Mouse (Mus musculus) MEL (cell line): Measurements from ENCODE around the gene Sox6.

Experiments
- CTCF ChIP-seq, 3 experiments: IDR thresholded peaks in 2 of 3; conservative IDR thresholded peaks in 1 of 3; 2 replicates each; pipeline ENCODE4 v1.5.1; 2011 to 2012; ENCODE audit warnings: low read length in 3 of 3, low read depth in 2 of 3, mild to moderate bottlenecking in 2 of 3, improper control_type of control experiment in 1 of 3, inconsistent platforms in 1 of 3, mixed read lengths in 1 of 3, moderate library complexity in 1 of 3; ENCODE audit not compliant: control insufficient read depth in 1 of 3, insufficient read depth in 1 of 3, poor library complexity in 1 of 3, severe bottlenecking in 1 of 3
- EP300 ChIP-seq, 2 experiments: IDR thresholded peaks; 2 replicates each; pipeline ENCODE4 v1.6.1; 2011; ENCODE audit warnings: improper control_type of control experiment in 2 of 2, low read length in 2 of 2, low read depth in 1 of 2, mild to moderate bottlenecking in 1 of 2
- ETS1 ChIP-seq: IDR thresholded peaks from 2 replicates; pipeline ENCODE4 v1.6.1; 2012; ENCODE audit warnings: low read depth, mild to moderate bottlenecking, inconsistent platforms, low read length, improper control_type of control experiment, moderate library complexity
- HCFC1 ChIP-seq: IDR thresholded peaks from 2 replicates; pipeline ENCODE4 v1.6.1; 2012; ENCODE audit warnings: low read depth, mild to moderate bottlenecking, inconsistent platforms, low read length, improper control_type of control experiment, moderate library complexity
- JUND ChIP-seq: IDR thresholded peaks from 2 replicates; pipeline ENCODE4 v1.6.1; 2011; ENCODE audit warnings: low read depth, mild to moderate bottlenecking, improper control_type of control experiment, low read length
- MYB ChIP-seq: IDR thresholded peaks from 2 replicates; pipeline ENCODE4 v1.6.1; 2011; ENCODE audit warnings: mild to moderate bottlenecking, low read depth, low read length, improper control_type of control experiment
- MYC ChIP-seq: IDR thresholded peaks from 2 replicates; pipeline ENCODE4 v1.6.1; 2011; ENCODE audit warnings: low read depth, mild to moderate bottlenecking, low read length, improper control_type of control experiment, moderate library complexity
- POLR2A ChIP-seq, 2 experiments: IDR thresholded peaks; 2 replicates each; pipeline ENCODE4 v1.6.1; 2011 to 2012; ENCODE audit warnings: low read length in 2 of 2, mild to moderate bottlenecking in 2 of 2, control low read depth in 1 of 2, improper control_type of control experiment in 1 of 2, low read depth in 1 of 2, moderate library complexity in 1 of 2; ENCODE audit not compliant: control insufficient read depth in 1 of 2, insufficient read depth in 1 of 2, poor library complexity in 1 of 2
- TAL1 ChIP-seq: IDR thresholded peaks from 2 replicates; pipeline ENCODE4 v1.6.1; 2012; ENCODE audit warnings: mild to moderate bottlenecking, inconsistent platforms, low read length, moderate library complexity, mixed read lengths
- TCF12 ChIP-seq: IDR thresholded peaks from 2 replicates; pipeline ENCODE4 v1.6.1; 2014; ENCODE audit warnings: low read depth, mild to moderate bottlenecking, inconsistent platforms, low read length, improper control_type of control experiment, moderate library complexity
- UBTF ChIP-seq: IDR thresholded peaks from 2 replicates; pipeline ENCODE4 v1.6.1; 2012; ENCODE audit warnings: low read depth, mild to moderate bottlenecking, inconsistent platforms, low read length, improper control_type of control experiment, moderate library complexity, borderline replicate concordance; ENCODE audit not compliant: insufficient read depth

DNA sequence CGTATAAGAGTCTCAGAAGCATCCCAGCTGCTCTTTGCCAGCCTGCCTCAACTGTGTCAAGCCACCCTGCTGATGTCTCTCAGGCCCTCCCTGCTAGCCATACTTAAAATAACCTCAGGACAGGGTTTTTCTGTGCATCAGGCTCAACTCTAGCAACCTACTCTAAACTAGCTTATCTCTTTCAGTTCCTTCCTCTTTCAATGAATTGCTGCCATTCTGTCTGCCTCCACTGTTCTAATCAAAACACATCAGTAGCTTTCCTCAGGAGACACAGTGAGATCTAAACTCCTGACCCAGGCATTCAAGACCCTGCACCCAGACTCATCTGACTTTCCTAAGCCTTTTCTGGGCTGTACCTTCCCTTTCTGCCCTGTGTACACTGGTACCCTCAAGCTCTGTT, 219.5 kb downstream of the Sox6 start:
- TF ChIP-seq CTCF (IDR thresholded peaks at IDR 0.05 in 2 of 3, conservative IDR thresholded peaks at IDR 0.05 in 1 of 3; ENCODE audit: control insufficient read depth in 1 of 3, insufficient read depth in 1 of 3, low read depth in 2 of 3, low read length in 3 of 3, poor library complexity in 1 of 3, severe bottlenecking in 1 of 3) (no peak), UBTF (no peak), JUND (no peak), TAL1 (no peak), MYB (no peak), MYC (no peak), POLR2A (IDR thresholded peaks at IDR 0.05; ENCODE audit: control insufficient read depth in 1 of 2, insufficient read depth in 1 of 2, low read depth in 1 of 2, low read length in 2 of 2, poor library complexity in 1 of 2) (no peak), HCFC1 (no peak), ETS1 (no peak), EP300 (IDR thresholded peaks at IDR 0.05; ENCODE audit: low read depth in 1 of 2, low read length in 2 of 2) (peak; percentile 15 to 63; a peak in 1 of 4 replicates), TCF12 (no peak)
